Mouse (Mus musculus) gastrocnemius, adult 18-20 months (tissue): ENCODE results near the gene Cmtm3. TPM values are rescaled to one million over a fixed set of nuclear protein-coding genes. Genes with fewer than 3 reads are reported as not detected.
A peak's percentile ranks its signal among the peaks of the same experiment; 100 is the strongest.
"Not testable (repeated sequence)": the region's sequence is repeated elsewhere in the genome, so short reads cannot be mapped to it uniquely, and the experiment has no call there.

Source experiments
- DNase-seq: peaks from one replicate; pipeline ENCODE4 v3.0.0; 2021; ENCODE audit warnings: low spot score
- long read RNA-seq, 2 experiments: library from polyadenylated mRNA; stranded (forward); transcript quantifications; one replicate each; pipeline ENCODE4 v2.0.0; 2021
- total RNA-seq, 2 experiments: library from RNA; stranded (reverse); gene quantifications; 2 replicates each; pipeline ENCODE4 v1.2.3; 2021

Cmtm3 gene
- total RNA-seq: 1 to 10 TPM; 3.2 to 7.2 TPM
- long read RNA-seq, experiment 1, partial matches to known transcripts: 0 of 3 reads
- long read RNA-seq, experiment 1, other reads (novel, unspliced or antisense): 1 of 3 reads
- long read RNA-seq, experiment 2, partial matches to known transcripts: 0 of 1 reads
- long read RNA-seq, experiment 2, other reads (novel, unspliced or antisense): 0 of 1 reads

GRCm38 (mm10) chr8:104339229-104339982 is at the start of gene Cmtm3:
Cmtm3 (plus strand) TSS chr8:104339410.
- peak; percentile 29 for DNase-seq

- DNase-seq: not testable (repeated sequence)
Observed at GRCm38 (mm10) chr8:104293081-104293480, 46.1 kb upstream of the Cmtm3 start, which contains the start of gene Cmtm2a. Cmtm2a (minus strand) TSS chr8:104293181.

GRCm38 (mm10) chr8:104294396-104294795 is 44.8 kb upstream of the Cmtm3 start:
- no peak for DNase-seq

GRCm38 (mm10) chr8:104301577-104301976 is 37.6 kb upstream of the Cmtm3 start:
- DNase-seq: not testable (repeated sequence)

- DNase-seq: not testable (repeated sequence)
Observed at GRCm38 (mm10) chr8:104302536-104302935, 36.7 kb upstream of the Cmtm3 start.

- no peak for DNase-seq
Observed at GRCm38 (mm10) chr8:104304962-104305361, 34.2 kb upstream of the Cmtm3 start.

GRCm38 (mm10) chr8:104308341-104308740 is 30.9 kb upstream of the Cmtm3 start:
- DNase-seq: not testable (repeated sequence)

- peak; percentile 72 for DNase-seq
Observed at GRCm38 (mm10) chr8:104309441-104310155, 29.6 kb upstream of the Cmtm3 start, which contains the start of the genes Gm45711 and Cmtm1. Gm45711 (minus strand) TSS chr8:104310081. Cmtm1 (minus strand) TSS chr8:104310145.

GRCm38 (mm10) chr8:104312023-104312422 is 27.2 kb upstream of the Cmtm3 start:
- not testable (repeated sequence) for DNase-seq

GRCm38 (mm10) chr8:104313311-104313710 is 25.9 kb upstream of the Cmtm3 start:
- DNase-seq: no peak

GRCm38 (mm10) chr8:104321267-104321666 is 17.9 kb upstream of the Cmtm3 start, which contains the start of gene Gm11020:
Gm11020 (plus strand) TSS chr8:104321567.
- not testable (repeated sequence) for DNase-seq

- not testable (repeated sequence) for DNase-seq
Observed at GRCm38 (mm10) chr8:104321930-104322329, 17.3 kb upstream of the Cmtm3 start, which contains the start of gene Cmtm2b. Cmtm2b (plus strand) TSS chr8:104322230.

GRCm38 (mm10) chr8:104332665-104333631 is 6.3 kb upstream of the Cmtm3 start:
- DNase-seq: no peak

GRCm38 (mm10) chr8:104333786-104334185 is 5.4 kb upstream of the Cmtm3 start:
- DNase-seq: no peak

GRCm38 (mm10) chr8:104334196-104334595 is 5.0 kb upstream of the Cmtm3 start:
- DNase-seq: no peak

GRCm38 (mm10) chr8:104336806-104337205 is 2.4 kb upstream of the Cmtm3 start:
- DNase-seq: no peak

- DNase-seq: no peak
Observed at GRCm38 (mm10) chr8:104337890-104338289, 1.3 kb upstream of the Cmtm3 start.

- no peak for DNase-seq
Observed at GRCm38 (mm10) chr8:104339983-104340232, 698 bp downstream of the Cmtm3 start.

- DNase-seq: peak; percentile 73
Observed at GRCm38 (mm10) chr8:104340233-104341105, 1.3 kb downstream of the Cmtm3 start.

- DNase-seq: peak; percentile 68
Observed at GRCm38 (mm10) chr8:104341106-104341561, 1.9 kb downstream of the Cmtm3 start.
